Mouse (Mus musculus) intestine, embryonic 15.5 days (tissue): ENCODE measurements around the gene Grin2a. TPM values are rescaled to one million over a fixed set of nuclear protein-coding genes. Genes with fewer than 3 reads are reported as not detected.

Experiments
- ATAC-seq: fragments of 200-750 bp; cut with Nextera tagmentation; 2 replicates; pipeline ENCODE4 v1.8.0; 2017; ENCODE audit warnings: moderate TSS enrichment, moderate library complexity
- H3K27ac ChIP-seq: fragments of 300-500 bp; sonication (generic); 2 replicates; pipeline ENCODE4 v1.5.1; 2015; ENCODE audit warnings: mild to moderate bottlenecking, inconsistent platforms
- H3K27me3 ChIP-seq: fragments of 300-500 bp; sonication (generic); replicated peaks from 2 replicates; pipeline ENCODE4 v1.6.1; 2015; ENCODE audit warnings: inconsistent platforms
- H3K36me3 ChIP-seq: fragments of 300-500 bp; sonication (generic); 2 replicates; pipeline ENCODE4 v1.6.1; 2015; ENCODE audit warnings: inconsistent platforms
- H3K4me1 ChIP-seq: fragments of 300-500 bp; sonication (generic); replicated peaks from 2 replicates; pipeline ENCODE4 v1.6.1; 2015; ENCODE audit warnings: inconsistent platforms
- H3K4me2 ChIP-seq: fragments of 300-500 bp; sonication (generic); replicated peaks from 2 replicates; pipeline ENCODE4 v1.6.1; 2015; ENCODE audit warnings: mild to moderate bottlenecking, inconsistent platforms
- H3K4me3 ChIP-seq: fragments of 300-500 bp; sonication (generic); replicated peaks from 2 replicates; pipeline ENCODE4 v1.5.1; 2015; ENCODE audit warnings: inconsistent platforms
- H3K9ac ChIP-seq: fragments of 300-500 bp; sonication (generic); 2 replicates; pipeline ENCODE4 v1.6.1; 2015; ENCODE audit warnings: inconsistent platforms
- H3K9me3 ChIP-seq: fragments of 300-500 bp; sonication (generic); 2 replicates; pipeline ENCODE4 v1.6.1; 2016; ENCODE audit warnings: inconsistent platforms
- WGBS: fragments of 180-500 bp; shearing (Covaris S2); methylation state at CpG from one replicate; pipeline ENCODE4 v1.1.7; 2015; 5-methylcytosine and 5-hydroxymethylcytosine counted together
- polyA plus RNA-seq: library from polyadenylated mRNA; unstranded; fragments of >200 nt; fragmentation: Nextera tagmentation; extraction: Ambion mirVana; gene quantifications from 2 replicates; pipeline ENCODE4 v1.2.1, GENCODE M21; 2015

The Grin2a gene
- polyA plus RNA-seq, 1 experiment from 2014 or later: 0.34 TPM

- 87% methylated on average over 3 of the region's 3 CpGs for WGBS
Measured at GRCm38 (mm10) chr16:9767946-9768345, 227.4 kb downstream of the Grin2a start.

GRCm38 (mm10) chr16:9764086-9764485 lies 231.3 kb downstream of the Grin2a start:
- no peaks in the 10 kb centered on the region for H3K36me3 ChIP-seq
- H3K4me3 ChIP-seq: no peak overlapping the region
- no peaks in the 10 kb centered on the region for H3K27me3 ChIP-seq
- no peak overlapping the region for H3K27ac ChIP-seq
- no peaks in the 10 kb centered on the region for H3K9me3 ChIP-seq
- H3K9ac ChIP-seq: no peak overlapping the region
- no peaks in the 10 kb centered on the region for H3K4me1 ChIP-seq
- ATAC-seq: no peak
- WGBS: 83% methylated on average over 2 of the region's 2 CpGs
- no peak overlapping the region for H3K4me2 ChIP-seq

More at GRCm38 (mm10) chr16:9767946-9768345, 227.4 kb downstream of the Grin2a start:
- Histone ChIP-seq H3K9ac (no peak overlapping the region), H3K4me2 (no peak overlapping the region), H3K4me1 (no peaks in the 10 kb centered on the region), H3K27me3 (no peaks in the 10 kb centered on the region), H3K36me3 (no peaks in the 10 kb centered on the region), H3K27ac (no peak overlapping the region), H3K4me3 (no peak overlapping the region), H3K9me3 (no peaks in the 10 kb centered on the region)
- no peak for ATAC-seq

GRCm38 (mm10) chr16:9760347-9760746 lies 235.0 kb downstream of the Grin2a start:
- no peaks in the 10 kb centered on the region for H3K9me3 ChIP-seq
- no peak overlapping the region for H3K4me2 ChIP-seq
- 88% methylated on average over 2 of the region's 2 CpGs for WGBS
- no peak overlapping the region for H3K4me3 ChIP-seq
- H3K27ac ChIP-seq: no peak overlapping the region
- H3K36me3 ChIP-seq: no peaks in the 10 kb centered on the region
- no peak overlapping the region for H3K9ac ChIP-seq
- ATAC-seq: no peak
- H3K4me1 ChIP-seq: no peaks in the 10 kb centered on the region
- no peaks in the 10 kb centered on the region for H3K27me3 ChIP-seq

- H3K27me3 ChIP-seq: no peaks in the 10 kb centered on the region
- no peak overlapping the region for H3K27ac ChIP-seq
- H3K36me3 ChIP-seq: no peaks in the 10 kb centered on the region
- H3K4me3 ChIP-seq: no peak overlapping the region
- no peak overlapping the region for H3K9ac ChIP-seq
- no peaks in the 10 kb centered on the region for H3K9me3 ChIP-seq
- 79% methylated on average over 8 of the region's 8 CpGs for WGBS
- no peaks in the 10 kb centered on the region for H3K4me1 ChIP-seq
- ATAC-seq: no peak
- H3K4me2 ChIP-seq: no peak overlapping the region
Measured at GRCm38 (mm10) chr16:9756849-9757248, 238.5 kb downstream of the Grin2a start.

- 85% methylated on average over 5 of the region's 5 CpGs for WGBS
- no peaks in the 10 kb centered on the region for H3K4me1 ChIP-seq
- H3K27me3 ChIP-seq: no peaks in the 10 kb centered on the region
- no peaks in the 10 kb centered on the region for H3K9me3 ChIP-seq
- no peak overlapping the region for H3K4me2 ChIP-seq
- H3K4me3 ChIP-seq: no peak overlapping the region
- ATAC-seq: no peak
- no peaks in the 10 kb centered on the region for H3K36me3 ChIP-seq
- no peak overlapping the region for H3K27ac ChIP-seq
- H3K9ac ChIP-seq: no peak overlapping the region
Measured at GRCm38 (mm10) chr16:9754061-9754460, 241.3 kb downstream of the Grin2a start.

GRCm38 (mm10) chr16:9753045-9753444 lies 242.3 kb downstream of the Grin2a start:
- Histone ChIP-seq H3K27me3 (no peaks in the 10 kb centered on the region), H3K9ac (no peak overlapping the region), H3K27ac (no peak overlapping the region), H3K4me2 (no peak overlapping the region), H3K4me3 (no peak overlapping the region), H3K9me3 (no peaks in the 10 kb centered on the region), H3K36me3 (no peaks in the 10 kb centered on the region), H3K4me1 (no peaks in the 10 kb centered on the region)
- no peak for ATAC-seq
- 85% methylated on average over 9 of the region's 9 CpGs for WGBS

- H3K4me2 ChIP-seq: no peak overlapping the region
- no peak overlapping the region for H3K4me3 ChIP-seq
- H3K36me3 ChIP-seq: no peaks in the 10 kb centered on the region
- no peaks in the 10 kb centered on the region for H3K4me1 ChIP-seq
- no peaks in the 10 kb centered on the region for H3K9me3 ChIP-seq
- H3K9ac ChIP-seq: no peak overlapping the region
- ATAC-seq: no peak
- no peaks in the 10 kb centered on the region for H3K27me3 ChIP-seq
- H3K27ac ChIP-seq: no peak overlapping the region
- WGBS: 72% methylated on average over 8 of the region's 8 CpGs
Measured at GRCm38 (mm10) chr16:9752600-9752999, 242.8 kb downstream of the Grin2a start.

- Histone ChIP-seq H3K4me1 (no peaks in the 10 kb centered on the region), H3K4me3 (no peak overlapping the region), H3K27me3 (no peaks in the 10 kb centered on the region), H3K4me2 (no peak overlapping the region), H3K27ac (no peak overlapping the region), H3K36me3 (no peaks in the 10 kb centered on the region), H3K9ac (no peak overlapping the region), H3K9me3 (no peaks in the 10 kb centered on the region)
- ATAC-seq: no peak
- 79% methylated on average over 11 of the region's 11 CpGs for WGBS
Measured at GRCm38 (mm10) chr16:9751045-9751569, 244.3 kb downstream of the Grin2a start.

GRCm38 (mm10) chr16:9749661-9750060 lies 245.7 kb downstream of the Grin2a start:
- Histone ChIP-seq H3K4me2 (no peak overlapping the region), H3K9ac (no peak overlapping the region), H3K27me3 (no peaks in the 10 kb centered on the region), H3K4me1 (no peaks in the 10 kb centered on the region), H3K27ac (no peak overlapping the region), H3K4me3 (no peak overlapping the region), H3K36me3 (no peaks in the 10 kb centered on the region), H3K9me3 (no peaks in the 10 kb centered on the region)
- 83% methylated on average over 3 of the region's 3 CpGs for WGBS
- ATAC-seq: no peak

GRCm38 (mm10) chr16:9742443-9742842 lies 252.9 kb downstream of the Grin2a start:
- H3K4me2 ChIP-seq: no peak overlapping the region
- H3K36me3 ChIP-seq: no peaks in the 10 kb centered on the region
- H3K9me3 ChIP-seq: no peaks in the 10 kb centered on the region
- H3K4me1 ChIP-seq: no peaks in the 10 kb centered on the region
- no peak for ATAC-seq
- WGBS: 88% methylated on average over 6 of the region's 6 CpGs
- H3K9ac ChIP-seq: no peak overlapping the region
- H3K4me3 ChIP-seq: no peak overlapping the region
- no peaks in the 10 kb centered on the region for H3K27me3 ChIP-seq
- H3K27ac ChIP-seq: no peak overlapping the region

- Histone ChIP-seq H3K4me2 (no peak overlapping the region), H3K4me1 (no peaks in the 10 kb centered on the region), H3K9me3 (no peaks in the 10 kb centered on the region), H3K4me3 (no peak overlapping the region), H3K36me3 (no peaks in the 10 kb centered on the region), H3K27me3 (no peaks in the 10 kb centered on the region), H3K27ac (no peak overlapping the region), H3K9ac (no peak overlapping the region)
- ATAC-seq: no peak
- 87% methylated on average over 6 of the region's 6 CpGs for WGBS
Measured at GRCm38 (mm10) chr16:9738679-9739078, 256.7 kb downstream of the Grin2a start.

GRCm38 (mm10) chr16:9737131-9737530 lies 258.2 kb downstream of the Grin2a start:
- no peaks in the 10 kb centered on the region for H3K36me3 ChIP-seq
- no peak overlapping the region for H3K4me3 ChIP-seq
- no peak overlapping the region for H3K27ac ChIP-seq
- no peak overlapping the region for H3K9ac ChIP-seq
- no peaks in the 10 kb centered on the region for H3K9me3 ChIP-seq
- H3K4me1 ChIP-seq: no peaks in the 10 kb centered on the region
- H3K4me2 ChIP-seq: no peak overlapping the region
- no peak for ATAC-seq
- H3K27me3 ChIP-seq: no peaks in the 10 kb centered on the region
- 24% methylated on average over 2 of the region's 2 CpGs for WGBS

GRCm38 (mm10) chr16:9735365-9736080 lies 259.8 kb downstream of the Grin2a start:
- Histone ChIP-seq H3K27ac (no peak overlapping the region), H3K4me3 (no peak overlapping the region), H3K4me2 (no peak overlapping the region), H3K36me3 (no peaks in the 10 kb centered on the region), H3K4me1 (no peaks in the 10 kb centered on the region), H3K9me3 (no peaks in the 10 kb centered on the region), H3K27me3 (no peaks in the 10 kb centered on the region), H3K9ac (no peak overlapping the region)
- 88% methylated on average over 8 of the region's 8 CpGs for WGBS
- no peak for ATAC-seq
